ENCODE assay signal across 24 mouse cellular contexts in genomic region chr8:63895096-63895495, GRCm38 (mm10). TPM values are rescaled to one million over a fixed set of nuclear protein-coding genes. Genes with fewer than 3 reads are reported as not detected.
"Had no signal": no experiment of that assay in that cellular context is flagged by ENCODE, and none has a peak within 500 bp of the region (broad histone marks: within the 10 kb centered on the region; RNA-seq: fewer than 3 reads in every experiment).

No protein-coding gene starts in this region.

- H3K9ac ChIP-seq: neural tube, embryonic 12.5 days; neural tube, embryonic 13.5 days; neural tube, embryonic 15.5 days; stomach, embryonic 15.5 days had no signal

- H3K4me2 ChIP-seq: neural tube, embryonic 12.5 days; neural tube, embryonic 13.5 days; neural tube, embryonic 15.5 days; stomach, embryonic 15.5 days had no signal

- H3K4me1 ChIP-seq: neural tube, embryonic 12.5 days; neural tube, embryonic 13.5 days; neural tube, embryonic 15.5 days; stomach, embryonic 15.5 days had no signal

- H3K27ac ChIP-seq: neural tube, embryonic 12.5 days; neural tube, embryonic 13.5 days; neural tube, embryonic 15.5 days; stomach, embryonic 15.5 days; stomach, postnatal 0 days had no signal

- H3K36me3 ChIP-seq: neural tube, embryonic 12.5 days; neural tube, embryonic 13.5 days; neural tube, embryonic 15.5 days; stomach, embryonic 15.5 days had no signal

- DNase-seq: retina, postnatal 1 day; right cerebral cortex, adult 18-20 months; right cerebral cortex, postnatal 14 days; right cerebral cortex, postnatal 25 days; right cerebral cortex, postnatal 4 days; spleen, adult 18-20 months; thymus, adult 18-20 months; thymus, adult 2 months; thymus, postnatal 14 days; thymus, postnatal 25 days; thymus, postnatal 36 days had no signal

- H3K27me3 ChIP-seq: neural tube, embryonic 12.5 days; neural tube, embryonic 13.5 days; neural tube, embryonic 15.5 days; stomach, embryonic 15.5 days had no signal

- H3K4me3 ChIP-seq: neural tube, embryonic 12.5 days; neural tube, embryonic 13.5 days; neural tube, embryonic 15.5 days; stomach, embryonic 15.5 days had no signal

- H3K9me3 ChIP-seq: neural tube, embryonic 12.5 days; neural tube, embryonic 13.5 days; neural tube, embryonic 15.5 days; stomach, embryonic 15.5 days had no signal

RNA-seq across cellular contexts. Expression of gene Sgo2b, which starts 57.0 kb away (rescaled TPM):
- polyA plus RNA-seq: neural tube, embryonic 12.5 days; neural tube, embryonic 13.5 days; neural tube, embryonic 14.5 days; neural tube, embryonic 15.5 days; small intestine, adult 2 months; spleen, adult 2 months; stomach, embryonic 14.5 days; stomach, embryonic 15.5 days; stomach, embryonic 16.5 days; stomach, postnatal 0 days; testis, adult 2 months; thymus, adult 2 months; thymus, postnatal 0 days; urinary bladder, adult 2 months had no signal
